Mouse (Mus musculus): ENCODE results near the gene Krt90.

The Krt90 gene

GRCm38 (mm10) chr15:101562850-101563249 is at the start of gene Krt90:
Gene Krt90, minus strand, starts transcription at chr15:101562950.
- Histone ChIP-seq H3K36me3 (ENCODE audit: control insufficient read depth, insufficient read depth, low read length, poor library complexity, severe bottlenecking) (no peaks in the 10 kb centered on the region), H3K27me3 (ENCODE audit: control insufficient read depth, insufficient read depth, low read length, poor library complexity, severe bottlenecking) (no peaks in the 10 kb centered on the region)
- DNase-seq (ENCODE audit: low read depth, low spot score), result no peak

GRCm38 (mm10) chr15:101599123-101599522 is 36.4 kb upstream of the Krt90 start:
- H3K36me3 ChIP-seq (ENCODE audit: control insufficient read depth, insufficient read depth, low read length, poor library complexity, severe bottlenecking), result no peaks in the 10 kb centered on the region
- no peak for DNase-seq (ENCODE audit: low read depth, low spot score)
- no peaks in the 10 kb centered on the region for H3K27me3 ChIP-seq (ENCODE audit: control insufficient read depth, insufficient read depth, low read length, poor library complexity, severe bottlenecking)

- DNase-seq (ENCODE audit: low read depth, low spot score), result no peak
Measured at GRCm38 (mm10) chr15:101588216-101588615, 25.5 kb upstream of the Krt90 start.

GRCm38 (mm10) chr15:101584456-101584855 is 21.7 kb upstream of the Krt90 start:
- Histone ChIP-seq H3K27me3 (ENCODE audit: control insufficient read depth, insufficient read depth, low read length, poor library complexity, severe bottlenecking) (no peaks in the 10 kb centered on the region), H3K36me3 (ENCODE audit: control insufficient read depth, insufficient read depth, low read length, poor library complexity, severe bottlenecking) (no peaks in the 10 kb centered on the region)

More at GRCm38 (mm10) chr15:101588216-101588615, 25.5 kb upstream of the Krt90 start:
- Histone ChIP-seq H3K36me3 (ENCODE audit: control insufficient read depth, insufficient read depth, low read length, poor library complexity, severe bottlenecking) (no peaks in the 10 kb centered on the region), H3K27me3 (ENCODE audit: control insufficient read depth, insufficient read depth, low read length, poor library complexity, severe bottlenecking) (no peaks in the 10 kb centered on the region)

GRCm38 (mm10) chr15:101583211-101583965 is 20.6 kb upstream of the Krt90 start:
- Histone ChIP-seq H3K36me3 (ENCODE audit: control insufficient read depth, insufficient read depth, low read length, poor library complexity, severe bottlenecking) (no peaks in the 10 kb centered on the region), H3K27me3 (ENCODE audit: control insufficient read depth, insufficient read depth, low read length, poor library complexity, severe bottlenecking) (no peaks in the 10 kb centered on the region)
- DNase-seq (ENCODE audit: low read depth, low spot score), result no peak

More at GRCm38 (mm10) chr15:101584456-101584855, 21.7 kb upstream of the Krt90 start:
- DNase-seq (ENCODE audit: low read depth, low spot score), result no peak

- Histone ChIP-seq H3K27me3 (ENCODE audit: control insufficient read depth, insufficient read depth, low read length, poor library complexity, severe bottlenecking) (no peaks in the 10 kb centered on the region), H3K36me3 (ENCODE audit: control insufficient read depth, insufficient read depth, low read length, poor library complexity, severe bottlenecking) (no peaks in the 10 kb centered on the region)
- DNase-seq (ENCODE audit: low read depth, low spot score), result no peak
Measured at GRCm38 (mm10) chr15:101581701-101582100, 19.0 kb upstream of the Krt90 start.

GRCm38 (mm10) chr15:101575506-101575905 is 12.8 kb upstream of the Krt90 start:
- Histone ChIP-seq H3K36me3 (ENCODE audit: control insufficient read depth, insufficient read depth, low read length, poor library complexity, severe bottlenecking) (no peaks in the 10 kb centered on the region), H3K27me3 (ENCODE audit: control insufficient read depth, insufficient read depth, low read length, poor library complexity, severe bottlenecking) (no peaks in the 10 kb centered on the region)
- no peak for DNase-seq (ENCODE audit: low read depth, low spot score)

GRCm38 (mm10) chr15:101573796-101574345 is 11.1 kb upstream of the Krt90 start, which contains the start of gene Krt75:
Gene Krt75, minus strand, starts transcription at chr15:101573904.
- Histone ChIP-seq H3K27me3 (ENCODE audit: control insufficient read depth, insufficient read depth, low read length, poor library complexity, severe bottlenecking) (no peaks in the 10 kb centered on the region), H3K36me3 (ENCODE audit: control insufficient read depth, insufficient read depth, low read length, poor library complexity, severe bottlenecking) (no peaks in the 10 kb centered on the region)
- DNase-seq (ENCODE audit: low read depth, low spot score), result no peak

- peak; percentile 5 for DNase-seq (ENCODE audit: low read depth, low spot score)
- H3K27me3 ChIP-seq (ENCODE audit: control insufficient read depth, insufficient read depth, low read length, poor library complexity, severe bottlenecking), result no peaks in the 10 kb centered on the region
- no peaks in the 10 kb centered on the region for H3K36me3 ChIP-seq (ENCODE audit: control insufficient read depth, insufficient read depth, low read length, poor library complexity, severe bottlenecking)
Measured at GRCm38 (mm10) chr15:101567780-101568179, 5.0 kb upstream of the Krt90 start.

GRCm38 (mm10) chr15:101558034-101558646 is 4.6 kb downstream of the Krt90 start:
- no peak for DNase-seq (ENCODE audit: low read depth, low spot score)
- no peaks in the 10 kb centered on the region for H3K27me3 ChIP-seq (ENCODE audit: control insufficient read depth, insufficient read depth, low read length, poor library complexity, severe bottlenecking)
- H3K36me3 ChIP-seq (ENCODE audit: control insufficient read depth, insufficient read depth, low read length, poor library complexity, severe bottlenecking), result no peaks in the 10 kb centered on the region

GRCm38 (mm10) chr15:101553169-101553568 is 9.6 kb downstream of the Krt90 start:
- DNase-seq (ENCODE audit: low read depth, low spot score), result no peak
- H3K36me3 ChIP-seq (ENCODE audit: control insufficient read depth, insufficient read depth, low read length, poor library complexity, severe bottlenecking), result no peaks in the 10 kb centered on the region
- H3K27me3 ChIP-seq (ENCODE audit: control insufficient read depth, insufficient read depth, low read length, poor library complexity, severe bottlenecking), result no peaks in the 10 kb centered on the region

GRCm38 (mm10) chr15:101552188-101552587 is 10.6 kb downstream of the Krt90 start:
- no peaks in the 10 kb centered on the region for H3K36me3 ChIP-seq (ENCODE audit: control insufficient read depth, insufficient read depth, low read length, poor library complexity, severe bottlenecking)
- DNase-seq (ENCODE audit: low read depth, low spot score), result no peak
- no peaks in the 10 kb centered on the region for H3K27me3 ChIP-seq (ENCODE audit: control insufficient read depth, insufficient read depth, low read length, poor library complexity, severe bottlenecking)

- Histone ChIP-seq H3K27me3 (ENCODE audit: control insufficient read depth, insufficient read depth, low read length, poor library complexity, severe bottlenecking) (no peaks in the 10 kb centered on the region), H3K36me3 (ENCODE audit: control insufficient read depth, insufficient read depth, low read length, poor library complexity, severe bottlenecking) (no peaks in the 10 kb centered on the region)
- no peak for DNase-seq (ENCODE audit: low read depth, low spot score)
Measured at GRCm38 (mm10) chr15:101550567-101550966, 12.2 kb downstream of the Krt90 start, which contains the start of gene Krt82. Gene Krt82, minus strand, starts transcription at chr15:101550667.

GRCm38 (mm10) chr15:101544478-101544877 is 18.3 kb downstream of the Krt90 start:
- no peak for DNase-seq (ENCODE audit: low read depth, low spot score)
- no peaks in the 10 kb centered on the region for H3K27me3 ChIP-seq (ENCODE audit: control insufficient read depth, insufficient read depth, low read length, poor library complexity, severe bottlenecking)
- no peaks in the 10 kb centered on the region for H3K36me3 ChIP-seq (ENCODE audit: control insufficient read depth, insufficient read depth, low read length, poor library complexity, severe bottlenecking)

- no peak for DNase-seq (ENCODE audit: low read depth, low spot score)
- Histone ChIP-seq H3K27me3 (ENCODE audit: control insufficient read depth, insufficient read depth, low read length, poor library complexity, severe bottlenecking) (no peaks in the 10 kb centered on the region), H3K36me3 (ENCODE audit: control insufficient read depth, insufficient read depth, low read length, poor library complexity, severe bottlenecking) (no peaks in the 10 kb centered on the region)
Measured at GRCm38 (mm10) chr15:101542543-101542942, 20.2 kb downstream of the Krt90 start.
